Mouse (Mus musculus): ENCODE results near the gene Olfr62. TPM values are rescaled to one million over a fixed set of nuclear protein-coding genes. Genes with fewer than 3 reads are reported as not detected.

The Olfr62 gene
- not detected in 2 replicates for total RNA-seq (2017)

- ATAC-seq (replicated peaks; ENCODE audit: low read depth, poor library complexity, severe bottlenecking), result no peak
Measured at GRCm38 (mm10) chr4:118658652-118659051, at the start of gene Olfr62. Olfr62 (plus strand) TSS chr4:118658952.

- ATAC-seq (replicated peaks; ENCODE audit: low read depth, poor library complexity, severe bottlenecking), result peak; percentile 78
Measured at GRCm38 (mm10) chr4:118609836-118610235, 48.9 kb upstream of the Olfr62 start.

GRCm38 (mm10) chr4:118612619-118613018 lies 46.1 kb upstream of the Olfr62 start:
- ATAC-seq (replicated peaks; ENCODE audit: low read depth, poor library complexity, severe bottlenecking), result peak; percentile 59; the same call in 1 of the 2 replicates

GRCm38 (mm10) chr4:118615412-118615811 lies 43.3 kb upstream of the Olfr62 start:
- ATAC-seq (replicated peaks; ENCODE audit: low read depth, poor library complexity, severe bottlenecking), result no peak

- ATAC-seq (replicated peaks; ENCODE audit: low read depth, poor library complexity, severe bottlenecking), result peak; percentile 98
Measured at GRCm38 (mm10) chr4:118620279-118620966, 38.3 kb upstream of the Olfr62 start, which contains the start of the genes Cfap57 and Ebna1bp2. Cfap57 (minus strand) TSS chr4:118620777. Ebna1bp2 (plus strand) TSS chr4:118620799.

- ATAC-seq (replicated peaks; ENCODE audit: low read depth, poor library complexity, severe bottlenecking), result peak; percentile 19; the same call in 1 of the 2 replicates
Measured at GRCm38 (mm10) chr4:118620967-118621320, 37.8 kb upstream of the Olfr62 start.

- ATAC-seq (replicated peaks; ENCODE audit: low read depth, poor library complexity, severe bottlenecking), result peak; percentile 33; the same call in 1 of the 2 replicates
Measured at GRCm38 (mm10) chr4:118621781-118622180, 37.0 kb upstream of the Olfr62 start.

GRCm38 (mm10) chr4:118630261-118630660 lies 28.5 kb upstream of the Olfr62 start:
- no peak for ATAC-seq (replicated peaks; ENCODE audit: low read depth, poor library complexity, severe bottlenecking)

GRCm38 (mm10) chr4:118642346-118643190 lies 16.2 kb upstream of the Olfr62 start:
- no peak for ATAC-seq (replicated peaks; ENCODE audit: low read depth, poor library complexity, severe bottlenecking)

- ATAC-seq (replicated peaks; ENCODE audit: low read depth, poor library complexity, severe bottlenecking), result peak; percentile 78
Measured at GRCm38 (mm10) chr4:118645234-118645633, 13.5 kb upstream of the Olfr62 start.

GRCm38 (mm10) chr4:118687086-118687485 lies 28.3 kb downstream of the Olfr62 start:
- no peak for ATAC-seq (replicated peaks; ENCODE audit: low read depth, poor library complexity, severe bottlenecking)

- peak; percentile 50 for ATAC-seq (replicated peaks; ENCODE audit: low read depth, poor library complexity, severe bottlenecking)
Measured at GRCm38 (mm10) chr4:118692412-118692973, 33.7 kb downstream of the Olfr62 start, which contains the start of gene Olfr1342. Olfr1342 (minus strand) TSS chr4:118692756.

- no peak for ATAC-seq (replicated peaks; ENCODE audit: low read depth, poor library complexity, severe bottlenecking)
Measured at GRCm38 (mm10) chr4:118693812-118694211, 35.1 kb downstream of the Olfr62 start.

GRCm38 (mm10) chr4:118703223-118703622 lies 44.5 kb downstream of the Olfr62 start, which contains the start of gene Olfr1341:
Olfr1341 (plus strand) TSS chr4:118703523.
- no peak for ATAC-seq (replicated peaks; ENCODE audit: low read depth, poor library complexity, severe bottlenecking)

GRCm38 (mm10) chr4:118708086-118708485 lies 49.3 kb downstream of the Olfr62 start:
- no peak for ATAC-seq (replicated peaks; ENCODE audit: low read depth, poor library complexity, severe bottlenecking)

GRCm38 (mm10) chr4:118711656-118712055 lies 52.9 kb downstream of the Olfr62 start:
- no peak for ATAC-seq (replicated peaks; ENCODE audit: low read depth, poor library complexity, severe bottlenecking)

Other genes with a start within 250 kb of the Olfr62 start
- gene Szt2, start 249.7 kb upstream of the Olfr62 start, total RNA-seq (2017), result 4.4 and 5.3 TPM in 2 replicates
- 82.5 and 85.9 TPM in 2 replicates for gene Med8, start 249.6 kb upstream of the Olfr62 start, total RNA-seq (2017)
- gene Elovl1, start 230.9 kb upstream of the Olfr62 start, total RNA-seq (2017), result 44.8 and 65.7 TPM in 2 replicates
- 57.9 and 89.6 TPM in 2 replicates for gene Cdc20, start 221.6 kb upstream of the Olfr62 start, total RNA-seq (2017)
- 5.8 and 7.3 TPM in 2 replicates for gene Mpl, start 201.4 kb upstream of the Olfr62 start, total RNA-seq (2017)
- gene Tie1, start 168.9 kb upstream of the Olfr62 start, total RNA-seq (2017), result 7.5 and 8.0 TPM in 2 replicates
- gene 2610528J11Rik, start 132.0 kb upstream of the Olfr62 start, total RNA-seq (2017), result not detected in 2 replicates
- gene Tmem125, start 114.9 kb upstream of the Olfr62 start, total RNA-seq (2017), result 0.14 TPM in 1 of 2 replicates, not detected in the other
- gene Cfap57, start 38.2 kb upstream of the Olfr62 start, total RNA-seq (2017), result 0.46 TPM in 1 of 2 replicates, not detected in the other
- gene Ebna1bp2, start 38.2 kb upstream of the Olfr62 start, total RNA-seq (2017), result 98.3 and 123 TPM in 2 replicates
- gene Olfr1342, start 33.8 kb downstream of the Olfr62 start, total RNA-seq (2017), result not detected in 2 replicates
- gene Olfr1341, start 44.6 kb downstream of the Olfr62 start, total RNA-seq (2017), result not detected in 2 replicates
- not detected in 2 replicates for gene Olfr1340, start 61.2 kb downstream of the Olfr62 start, total RNA-seq (2017)
- gene Olfr1339, start 73.2 kb downstream of the Olfr62 start, total RNA-seq (2017), result not detected in 2 replicates
- not detected in 2 replicates for gene Olfr1338, start 99.8 kb downstream of the Olfr62 start, total RNA-seq (2017)
- gene Olfr1337, start 123.6 kb downstream of the Olfr62 start, total RNA-seq (2017), result not detected in 2 replicates
- not detected in 2 replicates for gene Olfr1335, start 151.0 kb downstream of the Olfr62 start, total RNA-seq (2017)
- gene Olfr1333, start 177.3 kb downstream of the Olfr62 start, total RNA-seq (2017), result not detected in 2 replicates
- gene Olfr1331, start 205.7 kb downstream of the Olfr62 start, total RNA-seq (2017), result not detected in 2 replicates
- gene Olfr1330, start 229.6 kb downstream of the Olfr62 start, total RNA-seq (2017), result not detected in 2 replicates